Mouse (Mus musculus): ENCODE measurements at regions not wholly inside any gene's neighbourhood (a gene's known extent, or its start where the extent isn't known, plus 50 kb on each side); places are given as distances from the start of the nearest gene placed in this dataset.

GRCm38 (mm10) chr4:35395583-35395877 lies 169.6 kb upstream of the C9orf72 start:
- H3K27ac ChIP-seq (ENCODE audit: insufficient read depth, low read length), result no peak overlapping the region
- WGBS, result 85% methylated on average over 5 of the region's 5 CpGs
- H3K4me1 ChIP-seq (ENCODE audit: control insufficient read depth, insufficient read depth, low read length), result peaks cover 3% of the 10 kb centered on the region; the same call in 1 of the 2 replicates
- TF ChIP-seq CTCF (IDR thresholded peaks at IDR 0.05; ENCODE audit: borderline replicate concordance, insufficient read depth, low read depth, low read length) (no peak), POLR2A (IDR thresholded peaks at IDR 0.05; ENCODE audit: borderline replicate concordance, insufficient read depth, low read length) (no peak)
- H3K4me3 ChIP-seq (replicated peaks; ENCODE audit: insufficient read depth, low read depth, low read length), result no peak overlapping the region
- no peaks in the 10 kb centered on the region for H3K27me3 ChIP-seq (ENCODE audit: control insufficient read depth, insufficient read depth, low read length)
- no peak for DNase-seq

DNA sequence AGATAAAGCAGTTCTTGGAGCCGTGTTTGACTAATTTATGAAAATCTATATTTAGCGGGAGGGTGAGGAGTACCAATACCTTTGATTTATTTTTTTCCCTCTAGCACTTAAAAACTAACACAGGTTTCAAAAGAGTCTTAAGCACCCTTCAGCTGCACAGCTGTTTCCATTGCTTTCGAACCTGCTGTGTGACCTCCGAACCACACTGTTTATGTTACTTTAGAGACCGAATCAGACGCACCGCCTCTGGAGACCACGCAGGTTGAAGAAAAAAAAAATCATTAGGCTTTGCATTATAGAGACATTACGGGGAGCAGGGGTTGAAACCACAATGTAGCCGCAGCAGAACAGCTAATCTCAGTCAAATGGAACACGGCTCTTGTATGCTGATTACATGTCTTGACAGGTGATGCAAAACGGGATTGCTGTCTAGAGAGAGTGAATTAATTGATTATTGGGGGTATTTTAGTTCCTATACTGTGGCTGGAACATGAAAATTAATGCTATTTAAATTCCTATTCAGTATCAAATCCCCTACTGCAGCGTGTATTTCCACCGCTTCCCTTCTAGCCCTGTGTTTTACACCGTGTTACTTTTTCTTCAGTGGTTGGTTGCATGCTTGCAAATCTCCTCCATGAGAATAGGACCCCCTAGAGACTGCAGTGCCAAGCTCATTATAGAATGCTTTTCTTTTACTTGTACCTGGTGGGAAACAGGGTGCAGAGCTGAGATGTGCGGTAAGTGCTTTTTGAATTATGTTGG lies 169.0 kb upstream of the C9orf72 start:
- Histone ChIP-seq H3K4me1 (ENCODE audit: control insufficient read depth, insufficient read depth, low read length) (0 out of 2 replicates have a peak, but pooled peaks cover 3% of the 10 kb centered on the region), H3K27me3 (ENCODE audit: control insufficient read depth, insufficient read depth, low read length) (no peaks in the 10 kb centered on the region), H3K27ac (ENCODE audit: insufficient read depth, low read length) (no peak overlapping the region), H3K4me3 (replicated peaks; ENCODE audit: insufficient read depth, low read depth, low read length) (no peak overlapping the region)
- TF ChIP-seq CTCF (IDR thresholded peaks at IDR 0.05; ENCODE audit: borderline replicate concordance, insufficient read depth, low read depth, low read length), result no peak
- TF ChIP-seq POLR2A (IDR thresholded peaks at IDR 0.05; ENCODE audit: borderline replicate concordance, insufficient read depth, low read length), result no peak
- 78% methylated on average over 16 of the region's 16 CpGs for WGBS
- DNase-seq, result no peak

GRCm38 (mm10) chr4:35375791-35376190 lies 149.8 kb upstream of the C9orf72 start:
- no peak for TF ChIP-seq CTCF (IDR thresholded peaks at IDR 0.05; ENCODE audit: borderline replicate concordance, insufficient read depth, low read depth, low read length)
- TF ChIP-seq POLR2A (IDR thresholded peaks at IDR 0.05; ENCODE audit: borderline replicate concordance, insufficient read depth, low read length), result no peak
- WGBS, result 91% methylated on average over 4 of the region's 4 CpGs
- Histone ChIP-seq H3K27ac (ENCODE audit: insufficient read depth, low read length) (no peak overlapping the region), H3K4me3 (replicated peaks; ENCODE audit: insufficient read depth, low read depth, low read length) (no peak overlapping the region), H3K4me1 (ENCODE audit: control insufficient read depth, insufficient read depth, low read length) (no peaks in the 10 kb centered on the region), H3K27me3 (ENCODE audit: control insufficient read depth, insufficient read depth, low read length) (no peaks in the 10 kb centered on the region)
- DNase-seq, result no peak

DNA sequence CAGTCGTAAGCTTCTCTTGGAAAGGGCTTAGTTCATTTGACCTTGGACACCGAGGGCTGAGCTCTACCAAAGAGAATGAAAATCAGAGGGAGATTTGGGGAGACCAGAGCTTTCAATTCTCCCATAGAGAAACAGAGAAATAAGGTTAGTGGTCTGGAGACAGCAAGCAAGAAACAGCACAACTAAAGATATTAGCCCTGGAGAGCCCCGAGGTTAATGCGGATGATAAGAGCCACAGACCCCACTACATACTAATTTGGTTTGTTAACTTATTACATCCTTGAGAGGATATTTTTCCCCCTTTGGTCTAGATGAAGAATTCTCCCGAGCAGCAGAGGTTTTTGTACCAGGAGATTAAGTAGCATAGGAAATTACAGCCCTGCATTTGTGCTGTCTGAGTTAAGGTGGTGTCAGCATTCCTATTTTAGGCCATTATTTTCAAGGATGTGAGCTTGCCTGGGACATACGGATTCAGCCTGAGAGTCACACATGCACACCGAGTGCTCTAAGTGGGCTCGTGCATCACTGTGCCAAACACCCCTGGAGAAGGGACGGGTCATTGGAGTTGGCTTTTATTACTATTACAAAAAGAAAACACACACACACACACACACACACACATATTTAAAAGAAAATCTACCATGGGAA lies 147.4 kb upstream of the C9orf72 start:
- H3K4me1 ChIP-seq (ENCODE audit: control insufficient read depth, insufficient read depth, low read length), result no peaks in the 10 kb centered on the region
- H3K27ac ChIP-seq (ENCODE audit: insufficient read depth, low read length), result no peak overlapping the region
- no peak for DNase-seq
- no peak for TF ChIP-seq POLR2A (IDR thresholded peaks at IDR 0.05; ENCODE audit: borderline replicate concordance, insufficient read depth, low read length)
- no peak for TF ChIP-seq CTCF (IDR thresholded peaks at IDR 0.05; ENCODE audit: borderline replicate concordance, insufficient read depth, low read depth, low read length)
- no peak overlapping the region for H3K4me3 ChIP-seq (replicated peaks; ENCODE audit: insufficient read depth, low read depth, low read length)
- WGBS, result 45% methylated on average over 9 of the region's 9 CpGs
- H3K27me3 ChIP-seq (ENCODE audit: control insufficient read depth, insufficient read depth, low read length), result no peaks in the 10 kb centered on the region

DNA sequence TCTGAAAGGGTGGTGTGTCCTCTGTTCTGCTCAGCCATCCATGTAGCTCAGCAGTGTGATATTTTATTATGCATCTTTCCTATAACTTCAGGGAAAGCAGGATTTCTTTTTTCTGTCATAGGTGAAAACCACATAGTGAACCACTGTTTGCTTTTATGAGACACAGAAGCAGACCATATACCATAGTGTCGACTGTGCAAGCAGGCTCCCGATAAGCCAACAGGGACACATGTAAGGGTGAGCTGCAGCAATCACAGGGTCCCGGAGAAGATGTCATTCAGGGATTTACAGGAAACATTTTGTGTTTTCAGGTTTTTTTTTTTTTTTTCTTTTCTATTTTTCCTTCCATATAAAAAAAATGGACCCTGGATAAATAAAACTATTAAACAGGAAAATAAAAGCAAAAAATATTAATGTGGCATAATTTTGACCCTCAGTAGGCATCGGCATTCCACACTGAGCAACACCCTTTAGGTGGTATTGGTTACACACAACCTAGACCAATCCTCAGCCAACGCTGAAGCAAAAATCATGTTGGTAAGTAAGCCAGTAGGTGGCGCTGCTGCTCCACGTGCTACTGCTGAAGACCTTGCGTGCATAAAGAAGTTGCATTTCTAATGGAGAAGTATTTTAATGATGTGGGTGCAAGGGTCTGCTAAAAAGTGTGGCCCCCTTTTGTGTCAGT lies 146.7 kb upstream of the C9orf72 start:
- Histone ChIP-seq H3K4me3 (replicated peaks; ENCODE audit: insufficient read depth, low read depth, low read length) (no peak overlapping the region), H3K4me1 (ENCODE audit: control insufficient read depth, insufficient read depth, low read length) (no peaks in the 10 kb centered on the region), H3K27ac (ENCODE audit: insufficient read depth, low read length) (no peak overlapping the region), H3K27me3 (ENCODE audit: control insufficient read depth, insufficient read depth, low read length) (no peaks in the 10 kb centered on the region)
- TF ChIP-seq CTCF (IDR thresholded peaks at IDR 0.05; ENCODE audit: borderline replicate concordance, insufficient read depth, low read depth, low read length) (peak; percentile 93), POLR2A (IDR thresholded peaks at IDR 0.05; ENCODE audit: borderline replicate concordance, insufficient read depth, low read length) (no peak)
- WGBS, result 27% methylated on average over 8 of the region's 8 CpGs
- DNase-seq, result peak; percentile 43 to 64

- TF ChIP-seq POLR2A (IDR thresholded peaks at IDR 0.05; ENCODE audit: borderline replicate concordance, insufficient read depth, low read length) (no peak), CTCF (IDR thresholded peaks at IDR 0.05; ENCODE audit: borderline replicate concordance, insufficient read depth, low read depth, low read length) (no peak)
- Histone ChIP-seq H3K4me1 (ENCODE audit: control insufficient read depth, insufficient read depth, low read length) (no peaks in the 10 kb centered on the region), H3K27ac (ENCODE audit: insufficient read depth, low read length) (no peak overlapping the region), H3K4me3 (replicated peaks; ENCODE audit: insufficient read depth, low read depth, low read length) (no peak overlapping the region), H3K27me3 (ENCODE audit: control insufficient read depth, insufficient read depth, low read length) (no peaks in the 10 kb centered on the region)
- DNase-seq, result peak; percentile 14 to 26
- 9% methylated on average over 7 of the region's 7 CpGs for whole genome bisulfite sequencing
These were observed 138.2 kb upstream of the C9orf72 start for GRCm38 (mm10) chr4:35364161-35364560.

GRCm38 (mm10) chr4:35362176-35362575 lies 136.2 kb upstream of the C9orf72 start:
- 64% methylated on average over 3 of the region's 3 CpGs for WGBS
- 0 out of 2 replicates have a peak, but pooled peaks cover 1% of the 10 kb centered on the region for H3K4me1 ChIP-seq (ENCODE audit: control insufficient read depth, insufficient read depth, low read length)
- no peak for TF ChIP-seq CTCF (IDR thresholded peaks at IDR 0.05; ENCODE audit: borderline replicate concordance, insufficient read depth, low read depth, low read length)

More at GRCm38 (mm10) chr4:35362176-35362575, 136.2 kb upstream of the C9orf72 start:
- H3K27me3 ChIP-seq (ENCODE audit: control insufficient read depth, insufficient read depth, low read length), result no peaks in the 10 kb centered on the region
- no peak overlapping the region for H3K27ac ChIP-seq (ENCODE audit: insufficient read depth, low read length)
- no peak for DNase-seq
- H3K4me3 ChIP-seq (replicated peaks; ENCODE audit: insufficient read depth, low read depth, low read length), result no peak overlapping the region
